Mouse (Mus musculus) cortical plate, adult 2 months (tissue): ENCODE results near the gene Ldah.

Experiments used
- CTCF ChIP-seq: fragments of 200-500 bp; IDR thresholded peaks from 2 replicates; pipeline ENCODE4 v1.5.1; 2011; ENCODE audit warnings: mild to moderate bottlenecking, control low read depth, low read length; ENCODE audit not compliant: insufficient read depth; ENCODE audit errors: extremely low read depth
- POLR2A ChIP-seq: fragments of 200-500 bp; IDR thresholded peaks from 2 replicates; pipeline ENCODE4 v1.6.1; 2011; ENCODE audit warnings: mild to moderate bottlenecking, low read length, control low read depth; ENCODE audit not compliant: insufficient read depth; ENCODE audit errors: extremely low read depth

DNA sequence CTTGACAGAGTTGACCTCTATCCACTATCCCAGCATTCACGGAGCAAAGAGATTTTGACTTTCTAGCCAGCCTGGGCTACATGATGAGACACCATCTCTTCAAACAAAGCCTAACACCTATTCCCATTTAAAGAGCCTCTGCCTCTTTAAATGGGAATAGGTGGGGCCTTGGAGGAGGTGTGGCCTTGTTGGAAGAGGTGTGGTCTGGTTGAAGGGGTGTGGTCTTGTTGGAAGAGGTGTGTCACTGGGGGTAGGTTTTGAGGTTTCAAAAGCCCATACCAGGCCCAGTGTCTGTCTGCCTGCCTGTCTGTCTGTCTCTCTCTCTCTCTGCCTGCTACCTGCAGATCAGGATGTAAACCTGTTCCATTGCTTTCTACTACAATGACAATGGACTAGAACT is 99.0 kb downstream of the Ldah start:
- no peak for TF ChIP-seq CTCF
- no peak for TF ChIP-seq POLR2A
